ENCODE assay signal across 10 mouse cellular contexts in the genomic region with DNA sequence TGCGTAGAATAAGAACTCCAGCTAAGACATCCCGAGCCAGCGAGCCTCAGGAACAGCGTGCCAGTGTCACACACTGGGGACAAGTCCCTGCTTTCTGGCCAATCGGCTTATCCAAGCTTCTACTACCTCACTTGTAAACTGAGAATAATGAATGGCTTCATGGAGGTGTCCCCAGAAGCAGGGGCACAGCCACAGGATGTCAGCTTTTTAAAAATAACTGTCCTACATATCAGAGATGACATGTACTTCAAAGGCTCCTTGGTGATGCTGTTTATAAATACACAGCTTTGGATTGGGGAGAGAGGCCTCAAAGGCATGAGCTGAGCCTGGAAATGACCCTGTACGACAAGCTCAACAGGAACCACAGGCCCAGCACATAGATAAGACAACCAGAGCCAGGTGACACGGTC. TPM values are rescaled to one million over a fixed set of nuclear protein-coding genes. Genes with fewer than 3 reads are reported as not detected.
DNase-seq lines count a peak whose midpoint lies in the region; ATAC-seq and TF ChIP-seq lines count a peak whose summit lies in the region.
"Had no signal": no experiment of that assay in that cellular context is flagged by ENCODE, and none has a peak within 500 bp of the region (broad histone marks: within the 10 kb centered on the region; RNA-seq: fewer than 3 reads in every experiment).

No protein-coding gene starts in this region.

- H3K79me2 ChIP-seq in CH12.LX (replicated peaks; ENCODE audit: control insufficient read depth, extremely low read depth, insufficient read depth, poor library complexity, severe bottlenecking) = peaks cover 80% of the 10 kb centered on the region

- dilution Hi-C loops in CH12.LX (cut with MboI; ENCODE audit: extremely low pct_ligation_motif_present, extremely low pct_unique_long_range_greater_than_20kb, low sequenced_read_pairs) = no loop called here

- TF ChIP-seq RAD21 in CH12.LX (IDR thresholded peaks at IDR 0.05; ENCODE audit: low read depth, low read length) = no peak

- H3K4me1 ChIP-seq in CH12.LX (ENCODE audit: control insufficient read depth in 1 of 2, insufficient read depth in 2 of 2) = peaks cover 74 to 99% of the 10 kb centered on the region in 2 experiments
- H3K4me1 ChIP-seq in heart, embryonic 14.5 days (ENCODE audit: control insufficient read depth in 2 of 2, insufficient read depth in 2 of 2, low read length in 2 of 2) = peaks cover 47 to 72% of the 10 kb centered on the region in 2 experiments
- peaks cover 11% of the 10 kb centered on the region for H3K4me1 ChIP-seq in forebrain, embryonic 12.5 days

- WGBS in heart, embryonic 14.5 days = 21% methylated on average over 7 of the region's 7 CpGs
- WGBS in forebrain, embryonic 12.5 days = 82% methylated on average over 7 of the region's 7 CpGs

- no peaks in the 10 kb centered on the region for H3K9me3 ChIP-seq in CH12.LX (replicated peaks; ENCODE audit: low read length)
- H3K9me3 ChIP-seq in heart, embryonic 14.5 days (ENCODE audit: control insufficient read depth, low read length) = no peaks in the 10 kb centered on the region
- no peaks in the 10 kb centered on the region for H3K9me3 ChIP-seq in forebrain, embryonic 12.5 days
- H3K9me3 ChIP-seq: midbrain, embryonic 12.5 days had no signal

- no peak for TF ChIP-seq EP300 in CH12.LX (IDR thresholded peaks at IDR 0.05; ENCODE audit: low read length)

- H3K4me2 ChIP-seq in CH12.LX (ENCODE audit: insufficient read depth, low read depth, poor library complexity, severe bottlenecking) = 0 out of 2 replicates have a peak overlapping the region, but pooled peaks have one; percentile 39
- peak overlapping the region; percentile 13; the same call in 1 of the 2 replicates for H3K4me2 ChIP-seq in heart, embryonic 14.5 days (ENCODE audit: low read length)
- H3K4me2 ChIP-seq in forebrain, embryonic 12.5 days = no peak overlapping the region
- H3K4me2 ChIP-seq: midbrain, embryonic 12.5 days had no signal

- DNase-seq in frontal cortex, postnatal 25 days (ENCODE audit: low spot score in 2 of 2) = no peak
- no peak for DNase-seq in left cerebral cortex, adult 2 months (ENCODE audit: extremely low spot score in 1 of 2, low spot score in 2 of 2)
- DNase-seq in left cerebral cortex, postnatal 10 days (ENCODE audit: extremely low spot score in 1 of 2, low spot score in 2 of 2) = no peak
- no peak for DNase-seq in CH12.LX (ENCODE audit: extremely low read depth)
- DNase-seq in right cerebral cortex, postnatal 10 days (ENCODE audit: low spot score in 2 of 2) = no peak

- no peak for TF ChIP-seq POLR2A in CH12.LX (IDR thresholded peaks at IDR 0.05; ENCODE audit: low read depth, low read length)

- TF ChIP-seq CTCF in left cerebral cortex, adult 2 months (IDR thresholded peaks at IDR 0.05) = no peak
- TF ChIP-seq CTCF in CH12.LX (conservative IDR thresholded peaks at IDR 0.05 in 1 of 2, IDR thresholded peaks at IDR 0.05 in 1 of 2; ENCODE audit: low read depth in 2 of 2, low read length in 2 of 2) = no peak

- in situ Hi-C loops in CH12.LX (cut with MboI; ENCODE audit: low pct_ligation_motif_present, low pct_unique_long_range_greater_than_20kb, low sequenced_read_pairs) = no loop called here

- H3K27ac ChIP-seq in left cerebral cortex, adult 2 months = peak overlapping the region; percentile 40; the same call in 1 of the 2 replicates
- H3K27ac ChIP-seq in CH12.LX (ENCODE audit: insufficient read depth, low read depth) = peak overlapping the region; percentile 97
- peak overlapping the region; percentile 66 to 69 for H3K27ac ChIP-seq in heart, embryonic 14.5 days (replicated peaks in 1 of 2; ENCODE audit: control insufficient read depth in 1 of 2, insufficient read depth in 1 of 2, low read depth in 2 of 2, low read length in 2 of 2)
- H3K27ac ChIP-seq in forebrain, embryonic 12.5 days = no peak overlapping the region
- H3K27ac ChIP-seq: midbrain, embryonic 12.5 days had no signal

- H3K27me3 ChIP-seq in CH12.LX (replicated peaks) = no peaks in the 10 kb centered on the region
- H3K27me3 ChIP-seq in heart, embryonic 14.5 days (ENCODE audit: control insufficient read depth, insufficient read depth, low read length) = no peaks in the 10 kb centered on the region
- H3K27me3 ChIP-seq in forebrain, embryonic 12.5 days = no peaks in the 10 kb centered on the region
- H3K27me3 ChIP-seq: midbrain, embryonic 12.5 days; Patski had no signal

- no peak overlapping the region for H3K4me3 ChIP-seq in left cerebral cortex, adult 2 months
- no peak overlapping the region for H3K4me3 ChIP-seq in CH12.LX (replicated peaks in 1 of 3; ENCODE audit: low read depth in 2 of 3, low read length in 2 of 3, poor library complexity in 1 of 3)
- no peak overlapping the region for H3K4me3 ChIP-seq in heart, embryonic 14.5 days (ENCODE audit: control insufficient read depth in 1 of 2, insufficient read depth in 1 of 2, low read depth in 1 of 2, low read length in 2 of 2)
- H3K4me3 ChIP-seq in forebrain, embryonic 12.5 days (replicated peaks) = no peak overlapping the region
- H3K4me3 ChIP-seq: midbrain, embryonic 12.5 days had no signal

- intact Hi-C loops in left cerebral cortex, adult 2 months (cut with DNase I) = no loop called here
- intact Hi-C loops in left cerebral cortex, postnatal 10 days (cut with DNase I) = no loop called here

- peaks cover 27 to 76% of the 10 kb centered on the region in 2 experiments for H3K36me3 ChIP-seq in CH12.LX (replicated peaks in 1 of 2; ENCODE audit: control insufficient read depth in 1 of 2, insufficient read depth in 1 of 2, low read length in 1 of 2)
- peaks cover 7% of the 10 kb centered on the region; the same call in 1 of the 2 replicates for H3K36me3 ChIP-seq in heart, embryonic 14.5 days (ENCODE audit: control insufficient read depth, insufficient read depth, low read length)
- no peaks in the 10 kb centered on the region; the same call in 1 of the 2 replicates for H3K36me3 ChIP-seq in forebrain, embryonic 12.5 days (replicated peaks)

- peak; percentile 14; the same call in 1 of the 2 replicates for ATAC-seq in frontal cortex, adult (ENCODE audit: low TSS enrichment)
- ATAC-seq in heart, embryonic 14.5 days (ENCODE audit: insufficient number of reproducible peaks, insufficient read depth, low FRiP score, low read depth) = peak; percentile 29; the same call in 1 of the 2 replicates
- no peak for ATAC-seq in forebrain, embryonic 12.5 days (ENCODE audit: low FRiP score)
- ATAC-seq: Patski had no signal

- H3K9ac ChIP-seq in CH12.LX (ENCODE audit: insufficient read depth, low read depth) = 0 out of 2 replicates have a peak overlapping the region, but pooled peaks have one; percentile 12
- H3K9ac ChIP-seq in heart, embryonic 14.5 days (ENCODE audit: low read length) = peak overlapping the region; percentile 46; the same call in 1 of the 2 replicates
- no peak overlapping the region for H3K9ac ChIP-seq in forebrain, embryonic 12.5 days
- H3K9ac ChIP-seq: midbrain, embryonic 12.5 days had no signal

TF ChIP-seq in CH12.LX, 34 proteins besides CTCF, POLR2A, EP300 and RAD21:
- TF ChIP-seq SMC3 (IDR thresholded peaks at IDR 0.05; ENCODE audit: low read depth, low read length) (no peak), CHD1 (IDR thresholded peaks at IDR 0.05; ENCODE audit: low read depth, low read length) (no peak), NELFE (IDR thresholded peaks at IDR 0.05; ENCODE audit: low read depth, low read length) (no peak), ZC3H11A (IDR thresholded peaks at IDR 0.05; ENCODE audit: low read depth, low read length) (no peak), MAX (IDR thresholded peaks at IDR 0.05; ENCODE audit: low read length) (no peak), ZMIZ1 (IDR thresholded peaks at IDR 0.05; ENCODE audit: low read depth, low read length) (no peak), MEF2A (IDR thresholded peaks at IDR 0.05; ENCODE audit: borderline replicate concordance, low read depth, low read length) (no peak), USF2 (conservative IDR thresholded peaks at IDR 0.05; ENCODE audit: low read depth, low read length) (no peak), BHLHE40 (IDR thresholded peaks at IDR 0.05; ENCODE audit: low read depth, low read length) (no peak), ELF1 (IDR thresholded peaks at IDR 0.05; ENCODE audit: low read depth, low read length) (no peak), TBP (conservative IDR thresholded peaks at IDR 0.05; ENCODE audit: low read depth, low read length) (no peak), ETS1 (conservative IDR thresholded peaks at IDR 0.05; ENCODE audit: low read depth, low read length) (no peak), NRF1 (IDR thresholded peaks at IDR 0.05; ENCODE audit: low read depth, low read length) (no peak), TCF12 (IDR thresholded peaks at IDR 0.05; ENCODE audit: low read depth, low read length) (no peak)
TF ChIP-seq in CH12.LX: peak in this region for 0.

RNA-seq across cellular contexts. Expression of a gene that starts 20.9 kb away (rescaled TPM):
- total RNA-seq in left cerebral cortex, adult 2 months (2021) = 10 to 100 TPM; 63.5 to 65.4 TPM
- total RNA-seq in left cerebral cortex, postnatal 10 days (2021) = 10 to 100 TPM; 76.4 to 80.0 TPM
- total RNA-seq in CH12.LX (2012; rRNA removed) (50.2 and 64.6 TPM in 2 replicates), CH12.LX (2014; rRNA removed) (53.0 and 57.4 TPM in 2 replicates)
- 158 and 164 TPM in 2 replicates for polyA plus RNA-seq in CH12.LX (2012; ENCODE audit: insufficient read length, low read depth)
- 13.0 and 13.5 TPM in 2 replicates for polyA plus RNA-seq in heart, embryonic 14.5 days (2014; fragmentation: Nextera tagmentation; extraction: Ambion mirVana)
- polyA plus RNA-seq in forebrain, embryonic 12.5 days (2016; fragmentation: Nextera tagmentation; extraction: Ambion mirVana) = 37.7 and 39.1 TPM in 2 replicates
